Mouse (Mus musculus) left cerebral cortex, adult 18-20 months (tissue): Measurements from ENCODE around the gene Tmem230. TPM values are rescaled to one million over a fixed set of nuclear protein-coding genes. Genes with fewer than 3 reads are reported as not detected.
A peak's percentile ranks its signal among the peaks of the same experiment; 100 is the strongest.
"Not testable (repeated sequence)": the region's sequence is repeated elsewhere in the genome, so short reads cannot be mapped to it uniquely, and the experiment has no call there.

ENCODE experiments used
- DNase-seq, 2 experiments: peaks; one replicate each; pipeline ENCODE4 v3.0.0; 2021 to 2022; ENCODE audit warnings: low spot score in 2 of 2, mixed read lengths in 1 of 2
- total RNA-seq, 2 experiments: library from RNA; stranded (reverse); gene quantifications; 2 replicates each; pipeline ENCODE4 v1.2.3; 2021

The Tmem230 gene
- total RNA-seq, 2 experiments from 2014 or later = 33.7 to 36.4 TPM

GRCm38 (mm10) chr2:132275527-132275926 lies 27.9 kb upstream of the Tmem230 start:
- no peak for DNase-seq

DNA sequence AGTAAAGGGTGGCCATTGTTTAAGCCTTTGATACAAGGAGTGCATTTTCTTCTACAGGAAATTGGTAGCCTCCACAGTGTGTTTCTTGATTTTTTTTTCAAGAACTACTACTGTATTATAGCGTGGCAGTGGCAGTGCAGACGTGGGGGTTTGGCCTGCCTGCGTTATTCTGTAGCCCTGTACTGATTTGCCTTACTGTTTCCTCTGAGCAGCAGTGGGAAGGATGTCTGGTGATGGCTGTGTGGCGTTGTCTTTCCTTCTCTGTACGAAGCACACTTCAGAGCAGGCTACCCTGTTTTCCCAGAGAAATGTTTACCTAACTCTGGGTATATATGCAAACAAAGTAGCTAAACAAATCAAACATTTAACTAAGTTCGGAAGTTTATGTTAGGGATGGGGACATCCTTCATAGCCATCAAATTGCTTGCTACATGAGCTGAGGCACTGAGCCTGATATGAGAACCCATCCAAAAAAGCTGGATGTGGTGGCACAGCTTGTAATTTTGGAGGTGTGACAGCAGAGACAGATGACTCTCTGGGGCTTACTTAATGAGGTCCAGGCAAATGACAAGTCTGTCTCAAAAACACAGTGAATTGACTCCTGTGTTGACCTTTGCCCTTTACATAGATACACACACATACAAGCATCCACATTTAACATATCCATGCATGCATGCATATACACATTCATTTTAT lies 25.2 kb upstream of the Tmem230 start:
- no peak for DNase-seq

DNA sequence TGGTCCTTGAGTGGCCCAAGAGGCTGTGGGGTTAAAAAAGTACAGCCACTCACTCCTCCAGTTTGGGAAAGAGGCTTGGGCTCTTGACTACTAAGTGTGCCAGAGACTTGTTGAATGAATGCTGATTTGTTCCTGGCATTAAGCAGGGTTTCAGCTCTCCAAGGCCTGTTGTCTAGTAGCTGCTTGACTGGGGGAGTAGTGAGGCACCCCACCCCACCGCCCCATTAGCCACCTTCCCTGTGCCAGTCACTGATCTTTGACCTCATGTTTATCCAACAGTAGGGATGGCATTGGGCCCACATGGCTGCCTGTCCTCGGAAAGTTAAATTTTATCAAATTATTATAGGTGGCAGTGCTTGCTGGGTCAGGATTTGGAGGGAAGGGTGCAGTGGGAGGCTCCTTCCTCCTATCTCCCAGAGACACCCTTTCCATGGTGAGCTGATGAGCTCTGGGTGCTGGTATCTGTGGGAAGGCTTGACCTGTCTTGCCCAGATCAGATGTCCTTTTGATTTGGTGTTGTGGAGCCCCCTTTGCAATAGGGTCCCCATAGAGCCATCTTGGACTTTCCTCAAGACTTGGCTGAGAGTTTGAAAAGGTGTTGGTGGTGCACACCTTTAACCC lies 22.8 kb upstream of the Tmem230 start:
- no peak for DNase-seq

DNA sequence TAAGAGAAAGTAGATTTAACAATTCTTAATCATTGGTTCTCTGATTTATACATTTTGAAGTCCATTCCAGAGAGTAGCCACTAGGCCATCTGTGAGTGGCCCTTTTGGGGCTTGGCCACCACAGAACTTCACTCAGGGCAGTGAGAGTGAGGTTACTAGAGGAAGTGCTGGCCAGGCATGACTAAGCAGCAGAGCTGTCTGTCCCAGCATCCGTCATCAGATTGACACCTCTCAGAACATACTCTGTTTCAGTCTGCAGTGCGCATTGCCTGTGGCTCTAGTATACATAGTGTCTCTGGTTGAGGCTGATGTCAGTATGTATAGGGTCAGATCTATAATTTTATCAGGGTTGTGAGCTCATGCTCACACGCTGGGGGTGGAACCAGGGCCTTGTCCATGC lies 21.6 kb upstream of the Tmem230 start:
- no peak for DNase-seq

- DNase-seq = no peak
These were observed 18.5 kb upstream of the Tmem230 start for GRCm38 (mm10) chr2:132266086-132266485.

GRCm38 (mm10) chr2:132265196-132265595 lies 17.6 kb upstream of the Tmem230 start:
- DNase-seq = no peak

DNA sequence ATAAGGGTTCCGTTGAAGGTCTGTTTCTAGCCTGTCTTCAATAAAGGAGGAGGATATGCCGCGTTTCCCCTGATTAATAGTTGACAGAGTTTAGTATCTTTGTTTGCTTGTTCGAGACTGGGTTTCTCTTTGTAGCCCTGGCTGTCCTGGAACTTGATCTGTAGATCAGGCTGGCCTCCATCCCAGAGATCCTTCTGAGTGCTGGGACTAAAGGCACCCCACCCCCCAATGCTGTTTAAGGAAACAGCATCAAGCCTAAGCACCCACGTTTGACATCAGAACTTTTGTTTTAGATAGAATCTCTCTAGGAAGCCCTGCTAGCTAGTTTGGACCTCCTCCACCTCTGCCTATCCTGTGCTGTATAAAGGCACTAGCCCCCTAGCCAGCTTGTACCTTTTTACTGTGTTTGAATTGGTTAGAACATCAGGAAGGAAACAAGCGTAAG lies 16.7 kb upstream of the Tmem230 start:
- DNase-seq = no peak

DNA sequence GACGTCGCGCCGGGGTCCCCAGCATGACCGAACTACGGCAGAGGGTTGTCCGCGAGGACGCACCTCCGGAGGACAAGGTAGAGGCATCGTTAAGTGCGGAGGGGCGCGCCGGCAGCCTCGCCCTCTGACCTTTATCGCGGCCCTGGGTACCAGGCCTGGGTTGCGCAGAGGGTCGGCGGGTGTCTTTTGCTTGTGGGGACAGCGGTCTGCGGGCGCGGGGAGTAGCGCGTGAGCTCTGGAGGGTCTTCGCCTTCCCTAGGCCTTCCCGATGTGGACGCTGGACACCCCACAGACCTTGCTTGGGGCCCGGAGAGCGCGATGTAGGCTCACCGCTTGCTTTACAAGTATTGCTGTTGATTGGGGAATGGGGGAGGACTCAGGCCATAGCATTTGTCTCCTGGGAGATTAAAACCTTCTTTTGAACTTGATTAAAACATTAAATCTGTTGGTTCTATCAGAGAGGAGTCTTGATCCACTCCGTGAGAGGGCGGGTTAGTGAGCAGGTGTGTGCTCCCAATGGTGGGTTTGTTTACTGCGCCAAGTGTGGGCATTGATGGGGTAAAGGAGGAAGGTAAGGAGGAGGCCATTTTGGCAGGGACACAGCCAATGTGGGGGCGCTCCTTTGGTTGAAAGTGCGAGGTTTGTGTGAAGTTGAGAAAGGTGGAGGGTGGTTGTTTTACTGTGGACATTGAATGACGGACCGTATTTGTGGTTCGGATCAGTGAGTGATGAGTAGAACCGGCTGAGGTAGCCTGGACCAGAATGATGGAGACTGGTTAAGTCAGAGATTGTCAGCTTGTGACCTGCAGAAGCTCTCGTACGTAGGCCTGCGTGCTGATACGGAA lies 16.0 kb upstream of the Tmem230 start:
- DNase-seq = peak; percentile 31 to 58

GRCm38 (mm10) chr2:132262879-132263398 lies 15.3 kb upstream of the Tmem230 start, which contains the start of gene Cds2:
Gene Cds2, plus strand, starts transcription at chr2:132263148.
- peak; percentile 98 to 99 for DNase-seq

DNA sequence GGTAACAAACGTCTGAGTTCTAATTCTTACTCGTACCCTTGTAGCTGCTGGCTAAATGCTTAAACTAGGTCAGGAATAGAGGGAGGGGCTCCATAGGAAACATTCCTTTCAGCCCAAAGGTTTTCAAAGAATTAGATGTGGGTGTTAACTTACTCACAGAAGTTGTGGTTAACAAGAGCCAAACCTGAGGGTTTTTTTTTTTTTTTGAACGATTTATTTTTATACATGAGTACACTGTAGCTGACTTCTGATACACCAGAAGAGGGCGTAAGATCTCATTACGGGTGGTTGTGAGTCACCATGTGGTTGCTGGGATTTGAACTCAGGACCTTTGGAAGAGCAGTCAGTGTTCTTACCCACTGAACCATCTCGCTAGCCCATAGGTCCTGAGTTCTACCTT lies 14.6 kb upstream of the Tmem230 start:
- DNase-seq = no peak

DNA sequence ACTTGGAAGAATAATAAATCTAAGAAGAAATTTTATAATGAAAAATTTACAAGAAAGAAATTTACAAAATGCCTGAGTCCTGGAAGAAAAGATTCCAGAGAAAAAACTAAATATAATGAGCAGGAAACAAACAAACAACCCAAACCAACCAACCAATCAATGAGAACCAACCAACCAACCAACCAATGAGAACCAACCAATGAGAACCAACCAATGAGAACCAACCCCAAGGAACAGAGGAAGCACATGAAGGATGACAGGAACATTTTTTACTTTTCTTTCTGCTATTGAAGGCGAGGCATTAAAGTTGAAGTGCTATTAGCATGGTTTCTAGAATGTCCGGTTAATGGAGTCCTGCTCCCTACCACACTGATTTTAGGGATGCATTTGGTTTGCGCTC lies 13.0 kb upstream of the Tmem230 start:
- DNase-seq = no peak

DNA sequence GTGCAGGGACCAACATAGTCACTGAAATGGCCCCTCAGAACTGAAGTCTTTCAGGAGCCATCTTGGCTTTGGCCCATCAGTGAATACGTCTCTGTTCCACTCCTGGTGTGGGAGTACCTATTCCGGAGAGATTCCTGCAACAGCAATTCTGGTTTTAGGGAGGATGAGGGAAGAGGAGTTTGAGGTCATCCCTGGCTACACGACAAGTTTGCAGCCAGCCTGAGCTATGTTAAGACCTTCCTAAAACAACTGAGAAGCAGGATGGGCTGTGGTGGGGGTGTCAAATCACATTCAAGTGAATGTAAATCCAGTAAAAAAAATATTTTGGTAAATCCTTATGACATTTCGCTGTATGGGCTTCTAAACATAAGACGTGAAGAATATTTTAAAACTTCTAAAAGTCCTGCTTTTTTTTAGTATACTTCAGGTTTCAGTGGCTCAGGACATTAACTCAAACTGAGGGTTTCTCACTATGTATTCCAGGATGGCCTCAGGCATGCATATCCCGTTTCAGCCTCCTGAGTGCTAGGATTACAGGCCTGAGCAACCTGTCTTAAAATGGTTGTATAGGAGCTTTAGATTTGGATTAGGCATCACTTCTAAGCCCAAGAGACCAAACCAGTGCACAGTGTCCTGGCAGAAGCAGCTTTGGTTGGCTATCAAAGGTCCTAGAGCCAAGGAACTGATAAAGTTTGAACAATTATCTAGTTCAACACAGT lies 9.9 kb upstream of the Tmem230 start:
- DNase-seq = no peak

DNA sequence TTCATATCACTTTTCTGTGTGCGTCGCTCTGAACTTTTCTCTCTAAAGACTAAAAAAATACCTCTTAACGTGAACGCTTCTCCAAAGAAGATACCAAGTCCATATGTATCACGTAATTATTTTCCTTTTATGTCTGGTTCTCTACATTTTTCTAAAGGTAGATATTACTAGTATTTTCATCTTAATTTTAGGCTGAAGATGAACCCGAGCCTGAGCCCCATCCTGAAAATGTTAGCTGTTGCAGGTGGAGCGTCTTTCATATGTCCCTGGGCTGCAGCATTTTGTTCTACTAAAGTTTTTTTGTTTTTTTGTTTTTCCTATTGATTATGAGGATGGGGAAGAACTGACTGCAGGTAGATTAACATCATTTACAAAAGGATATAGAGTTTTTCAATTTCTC lies 6.0 kb upstream of the Tmem230 start:
- no peak for DNase-seq

- peak; percentile 96 to 97 for DNase-seq
These were observed 5.2 kb upstream of the Tmem230 start, which contains the start of gene Pcna for GRCm38 (mm10) chr2:132252542-132253528. Gene Pcna, minus strand, starts transcription at chr2:132253314.

- DNase-seq = no peak
These were observed 4.3 kb upstream of the Tmem230 start for GRCm38 (mm10) chr2:132251911-132252310.

GRCm38 (mm10) chr2:132243370-132243769 lies 4.2 kb downstream of the Tmem230 start:
- no peak for DNase-seq

DNA sequence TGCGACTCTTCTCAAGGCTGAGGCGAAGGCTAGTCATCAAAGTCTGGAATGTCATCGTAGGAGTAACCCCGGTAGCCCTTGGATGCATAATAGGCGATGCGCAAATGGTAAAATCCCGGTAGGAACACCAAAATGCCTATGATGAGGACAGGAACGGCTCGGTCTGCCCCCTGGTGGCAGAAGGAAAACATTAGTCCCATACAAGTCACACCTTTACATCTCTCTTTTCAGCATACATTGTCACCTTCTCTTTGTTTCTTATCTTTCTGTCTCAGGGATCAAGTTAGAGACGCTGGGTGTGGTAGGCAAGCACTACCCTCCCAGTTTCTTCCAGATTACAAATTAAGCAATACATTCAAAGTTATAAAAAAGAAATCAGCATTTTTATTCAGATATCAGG lies 7.2 kb downstream of the Tmem230 start:
- peak; percentile 78 to 79 for DNase-seq

- not testable (repeated sequence) for DNase-seq
These were observed 8.2 kb downstream of the Tmem230 start for GRCm38 (mm10) chr2:132239434-132239833.

DNA sequence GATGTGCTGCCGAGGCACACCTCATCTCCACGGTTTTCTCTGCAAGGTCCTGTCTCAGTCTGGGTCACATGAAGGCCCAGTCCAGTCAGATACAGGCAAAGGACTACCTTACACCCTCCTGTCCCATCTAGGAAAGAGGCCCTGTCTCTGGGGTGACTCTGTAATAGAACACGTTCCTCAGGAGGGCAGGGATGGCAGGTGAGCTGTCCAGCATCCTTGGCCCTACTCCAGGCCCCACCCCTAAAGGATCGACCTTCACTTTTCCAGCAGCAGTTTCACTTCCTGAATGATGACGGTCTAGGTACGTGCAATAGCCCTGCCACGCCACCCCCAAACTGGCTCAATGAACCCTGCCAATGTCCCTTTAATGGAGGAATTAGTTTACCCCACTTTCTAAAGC lies 11.6 kb downstream of the Tmem230 start:
- no peak for DNase-seq

DNA sequence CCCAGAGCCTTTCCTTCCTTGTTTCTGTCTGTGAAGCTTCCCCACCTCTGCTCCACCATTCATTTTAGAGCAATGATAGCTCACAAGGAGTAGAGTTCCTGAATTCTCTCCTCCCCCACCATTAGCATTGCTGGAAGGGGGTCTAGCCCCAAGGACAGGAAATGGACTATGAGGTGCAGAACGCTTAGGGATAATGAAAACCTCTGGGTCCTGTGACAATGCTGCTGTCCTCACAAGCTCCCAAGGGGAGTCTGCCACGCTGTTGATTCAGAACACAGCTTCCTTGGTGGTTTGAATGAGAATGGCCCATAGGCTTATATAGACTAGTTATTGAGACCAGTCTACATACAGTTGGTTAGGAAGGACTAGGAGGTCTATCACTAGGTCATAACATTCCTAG lies 12.3 kb downstream of the Tmem230 start:
- no peak for DNase-seq
